Mouse (Mus musculus) testis, adult 2 months (tissue): ENCODE results near the gene Tanc1.

Experiments
- CTCF ChIP-seq: fragments of 200-500 bp; IDR thresholded peaks from 2 replicates; pipeline ENCODE4 v1.5.1; 2012; ENCODE audit warnings: low read depth, mild to moderate bottlenecking, inconsistent platforms, low read length, moderate library complexity; ENCODE audit not compliant: control insufficient read depth, insufficient read depth, insufficient replicate concordance
- POLR2A ChIP-seq: fragments of 200-500 bp; IDR thresholded peaks from 2 replicates; pipeline ENCODE4 v1.6.1; 2012; ENCODE audit warnings: low read depth, mild to moderate bottlenecking, inconsistent platforms, low read length, moderate library complexity; ENCODE audit not compliant: control insufficient read depth

GRCm38 (mm10) chr2:59745428-59745827 lies 133.6 kb downstream of the Tanc1 start:
- TF ChIP-seq POLR2A, result no peak
- TF ChIP-seq CTCF, result peak; percentile 40; the same call in 1 of the 2 replicates
